Mouse (Mus musculus) cerebellum, adult 2 months (tissue): Measurements from ENCODE around the gene C3.

ENCODE experiments used
- CTCF ChIP-seq: fragments of 200-500 bp; IDR thresholded peaks from 2 replicates; pipeline ENCODE4 v1.5.1; 2011; ENCODE audit warnings: low read depth, mild to moderate bottlenecking, control low read depth, low read length, moderate library complexity, borderline replicate concordance; ENCODE audit not compliant: insufficient read depth
- POLR2A ChIP-seq: fragments of 200-500 bp; IDR thresholded peaks from 2 replicates; pipeline ENCODE4 v1.6.1; 2011; ENCODE audit warnings: low read length, control low read depth, borderline replicate concordance; ENCODE audit not compliant: insufficient read depth

GRCm38 (mm10) chr17:57246663-57247392 lies 18.9 kb upstream of the C3 start:
- no peak for TF ChIP-seq POLR2A
- TF ChIP-seq CTCF, result no peak
